Mouse (Mus musculus) gastrocnemius, postnatal 36 days (tissue): ENCODE results near the gene Hat1. TPM values are rescaled to one million over a fixed set of nuclear protein-coding genes. Genes with fewer than 3 reads are reported as not detected.

Experiments used
- DNase-seq, 2 experiments: peaks; one replicate each; pipeline ENCODE4 v3.0.0; 2022
- intact Hi-C: fragments of 180-260 bp; cut with DNase I; formaldehyde crosslinking; loops from one replicate; pipeline ENCODE4 v1.15.1; 2025
- total RNA-seq, 2 experiments: library from RNA; stranded (reverse); gene quantifications; 2 replicates each; pipeline ENCODE4 v1.2.3; 2021

Gene Hat1
- total RNA-seq, 2 experiments from 2014 or later, result 16.0 to 17.0 TPM

DNA sequence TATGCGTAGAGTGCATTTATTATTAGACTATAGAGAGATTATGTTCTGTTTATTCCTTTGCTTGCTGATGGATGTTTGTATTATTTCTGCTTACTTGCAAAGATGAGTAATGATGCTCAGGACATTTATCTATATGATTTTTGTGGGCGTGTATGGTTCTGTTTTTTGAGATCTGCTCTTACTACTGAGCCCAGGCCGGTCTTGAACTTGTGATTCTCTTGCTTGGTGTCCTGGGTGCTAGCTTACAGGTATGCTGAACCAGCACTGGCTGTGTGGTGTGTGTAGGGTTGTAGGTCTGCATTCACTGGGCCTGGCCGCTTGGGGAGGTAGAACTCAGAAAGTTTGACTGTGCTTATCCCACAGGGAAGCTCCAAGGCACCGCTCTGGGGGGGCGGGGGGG lies 72.4 kb downstream of the Hat1 start:
- no peak for DNase-seq
- intact Hi-C loops, result no loop called here

DNA sequence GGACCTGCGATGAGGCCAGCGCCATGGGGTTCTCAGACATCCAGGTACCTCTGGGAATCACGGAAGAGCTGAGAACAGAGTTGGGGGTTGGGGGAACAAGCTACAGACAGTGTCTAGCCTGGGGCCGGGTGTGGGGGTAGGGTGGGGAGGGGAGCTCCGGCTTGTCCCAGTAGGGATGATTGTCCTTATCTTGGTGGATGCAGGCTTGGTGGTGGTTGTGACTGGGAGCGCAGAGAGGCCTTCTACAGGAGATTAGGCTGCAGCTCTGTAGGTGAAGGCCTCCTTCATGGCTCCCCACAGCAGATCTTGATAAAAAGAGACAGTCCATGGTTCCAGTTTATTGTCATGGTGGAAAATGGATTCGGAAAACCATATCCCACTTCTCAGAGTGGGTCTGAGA lies 72.8 kb downstream of the Hat1 start:
- no peak for DNase-seq
- intact Hi-C loops, result no loop called here

DNA sequence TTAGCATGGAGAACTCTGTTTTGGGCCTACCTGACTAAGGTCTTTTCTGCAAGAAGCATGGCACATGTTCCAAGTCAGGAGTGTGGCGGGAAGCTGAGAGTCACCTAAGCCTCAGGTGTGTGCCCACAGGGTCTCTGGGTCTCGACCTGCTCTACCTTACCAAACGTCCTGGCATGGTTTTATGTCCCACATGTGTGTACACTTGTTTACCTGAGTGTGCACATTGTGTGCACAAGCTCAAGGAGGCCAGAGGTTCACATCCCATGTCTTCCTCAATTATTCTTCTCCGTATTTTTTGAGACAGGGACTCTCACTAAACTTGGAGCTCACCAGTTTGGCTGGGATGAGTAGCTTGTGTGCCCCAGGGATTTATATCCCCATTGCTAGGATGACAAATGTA lies 73.3 kb downstream of the Hat1 start:
- intact Hi-C loops, result no loop called here
- DNase-seq, result no peak

GRCm38 (mm10) chr2:71462553-71462952 lies 73.8 kb downstream of the Hat1 start:
- DNase-seq, result no peak
- intact Hi-C loops, result no loop called here

- no peak for DNase-seq
- intact Hi-C loops, result no loop called here
These were observed 77.3 kb downstream of the Hat1 start for GRCm38 (mm10) chr2:71466103-71466502.

GRCm38 (mm10) chr2:71466861-71467450 lies 78.2 kb downstream of the Hat1 start:
- DNase-seq, result no peak
- intact Hi-C loops, result no loop called here

GRCm38 (mm10) chr2:71471094-71471493 lies 82.3 kb downstream of the Hat1 start:
- intact Hi-C loops, result no loop called here
- no peak for DNase-seq

DNA sequence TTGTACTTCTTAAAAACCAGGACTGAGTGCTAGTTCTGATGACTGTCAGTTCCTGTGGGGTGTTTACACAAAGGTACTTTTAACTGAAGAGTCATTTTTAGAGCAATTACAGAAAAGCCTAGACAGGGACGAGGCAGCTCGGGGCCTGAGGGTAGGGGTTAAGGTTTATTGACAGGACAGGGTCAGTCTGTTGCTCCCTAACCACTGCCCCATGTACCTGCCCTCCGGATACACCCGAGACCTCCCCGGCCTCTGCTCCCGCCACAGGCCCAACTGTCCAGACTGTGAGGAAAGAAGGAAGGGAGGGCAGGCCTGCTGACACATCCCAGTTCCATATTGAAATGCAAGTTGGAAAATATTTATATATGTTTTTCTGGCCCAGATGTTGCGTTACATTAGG lies 85.1 kb downstream of the Hat1 start:
- intact Hi-C loops, result no loop called here

GRCm38 (mm10) chr2:71474345-71474744 lies 85.6 kb downstream of the Hat1 start:
- no peak for DNase-seq
- intact Hi-C loops, result no loop called here

More for the DNA sequence above, 85.1 kb downstream of the Hat1 start:
- DNase-seq, result no peak

DNA sequence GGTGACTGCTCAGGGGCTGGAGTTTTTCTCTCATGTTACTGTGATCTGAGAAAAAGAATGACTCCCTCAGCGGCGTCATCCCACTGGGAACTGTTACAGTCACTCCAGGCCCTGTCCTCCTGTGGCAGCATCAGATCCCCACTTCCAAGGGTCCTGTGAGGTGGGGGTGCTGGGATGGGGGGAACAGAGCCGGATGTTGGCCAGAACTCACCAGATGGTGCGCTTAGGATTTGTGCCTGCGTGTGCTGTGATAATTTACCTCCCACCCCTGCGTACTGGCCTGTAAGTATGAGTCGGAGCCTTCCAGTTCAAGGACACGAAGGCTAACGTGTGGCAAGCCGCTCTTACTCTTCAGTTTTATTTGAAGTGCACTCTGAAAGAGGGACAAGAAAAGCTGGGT lies 86.6 kb downstream of the Hat1 start:
- DNase-seq, result no peak
- intact Hi-C loops, result no loop called here

DNA sequence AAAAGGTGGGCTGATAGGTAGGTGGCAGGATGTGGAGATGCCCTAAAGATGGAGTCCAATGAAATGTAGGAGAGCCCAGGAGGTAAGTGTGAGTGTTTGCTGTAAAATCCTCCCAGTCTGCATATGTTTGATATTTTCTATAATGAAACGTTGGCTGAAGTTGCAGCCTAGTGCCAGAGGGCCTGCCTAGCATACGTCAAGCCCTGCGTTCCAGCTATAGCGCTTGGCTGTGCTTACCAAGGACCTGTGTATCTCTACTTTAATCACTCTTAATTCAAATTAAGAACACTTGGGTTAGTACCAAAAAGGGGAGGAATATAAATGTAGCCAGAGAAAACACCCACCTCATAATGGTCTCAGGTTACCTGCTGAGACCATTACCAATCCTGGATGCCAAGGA lies 87.0 kb downstream of the Hat1 start:
- intact Hi-C loops, result no loop called here
- no peak for DNase-seq

DNA sequence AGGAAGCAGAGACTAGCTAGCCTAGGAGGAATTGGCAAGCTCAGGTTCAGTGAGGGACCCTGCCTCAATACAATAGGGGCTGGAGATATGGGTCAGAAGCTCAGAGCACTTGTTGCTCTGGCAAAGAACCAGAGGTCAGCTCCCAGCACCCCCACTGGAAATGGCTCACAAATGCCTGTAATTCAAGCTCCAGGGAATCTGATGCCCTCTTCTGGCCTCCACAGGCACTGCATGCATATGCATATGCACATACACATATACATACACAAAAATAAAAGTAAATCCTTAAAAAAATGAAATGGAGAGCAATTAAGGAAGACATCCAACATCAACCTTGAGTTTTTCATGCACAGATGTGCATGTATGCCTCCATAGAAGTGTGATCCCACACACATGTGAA lies 89.0 kb downstream of the Hat1 start:
- intact Hi-C loops, result no loop called here
- DNase-seq, result no peak

GRCm38 (mm10) chr2:71479917-71480316 lies 91.2 kb downstream of the Hat1 start:
- intact Hi-C loops, result no loop called here
- DNase-seq, result no peak

DNA sequence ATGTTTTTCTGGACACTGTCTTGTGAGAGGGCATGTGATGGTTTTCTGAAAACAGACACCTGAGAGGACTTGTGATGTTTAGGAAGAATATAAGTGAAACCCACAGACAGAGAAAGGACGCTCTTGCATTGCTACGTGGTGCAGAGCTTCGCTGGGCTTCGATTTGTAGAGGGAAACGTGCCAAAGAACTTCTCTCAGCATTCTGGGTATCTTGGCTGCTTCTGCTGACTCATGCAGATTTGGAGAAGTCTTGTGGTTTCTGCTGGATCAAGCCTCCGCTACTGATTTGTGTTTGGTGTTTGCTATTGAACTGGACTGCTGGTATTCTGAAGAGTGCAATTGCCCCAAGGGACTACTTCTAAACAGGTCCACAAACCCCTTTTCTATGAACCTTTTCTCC lies 93.1 kb downstream of the Hat1 start:
- no peak for DNase-seq
- intact Hi-C loops, result no loop called here

GRCm38 (mm10) chr2:71483046-71483716 lies 94.4 kb downstream of the Hat1 start:
- no peak for DNase-seq
- intact Hi-C loops, result no loop called here

DNA sequence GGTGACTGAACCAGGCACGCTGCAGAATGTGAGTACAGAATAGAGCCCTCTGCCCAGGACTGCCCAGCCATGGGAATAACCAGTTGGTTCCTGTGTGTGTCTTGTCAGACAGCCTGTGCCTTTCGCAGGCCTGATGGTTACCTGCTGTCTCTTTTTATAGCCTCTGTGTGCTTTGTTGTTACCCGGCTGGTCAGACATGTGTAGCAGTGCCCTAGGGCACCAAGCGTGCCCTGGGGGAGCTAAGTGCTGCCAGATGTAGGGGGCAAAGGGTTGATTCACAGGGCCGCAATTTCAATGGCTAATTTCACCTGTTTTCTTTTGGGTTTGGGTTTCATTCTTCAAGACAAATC lies 94.9 kb downstream of the Hat1 start:
- no peak for DNase-seq
- intact Hi-C loops, result no loop called here

Other genes with a start within 250 kb of the Hat1 start
- 10 to 100 TPM; 39.0 to 39.6 TPM for gene Dync1i2, start 177.3 kb upstream of the Hat1 start, total RNA-seq
- 100 to 1,000 TPM; 386 to 403 TPM for gene Slc25a12, start 21.2 kb upstream of the Hat1 start, total RNA-seq
- gene Metap1d, start 64.3 kb downstream of the Hat1 start, total RNA-seq, result 10 to 100 TPM; 27.3 to 29.6 TPM
- gene Dlx1, start 139.2 kb downstream of the Hat1 start, total RNA-seq, result not detected
- not detected for gene Dlx2, start 157.8 kb downstream of the Hat1 start, total RNA-seq